Mouse (Mus musculus) lung, postnatal 0 days (tissue): ENCODE measurements around the gene Tgtp2.

Experiments
- CTCF ChIP-seq: IDR thresholded peaks from 2 replicates; pipeline ENCODE4 v1.5.1; 2016; ENCODE audit warnings: antibody characterized with exemption, mild to moderate bottlenecking
- EP300 ChIP-seq: IDR thresholded peaks from 2 replicates; pipeline ENCODE4 v1.6.1; 2016; ENCODE audit warnings: antibody characterized with exemption, mild to moderate bottlenecking, control low read depth

DNA sequence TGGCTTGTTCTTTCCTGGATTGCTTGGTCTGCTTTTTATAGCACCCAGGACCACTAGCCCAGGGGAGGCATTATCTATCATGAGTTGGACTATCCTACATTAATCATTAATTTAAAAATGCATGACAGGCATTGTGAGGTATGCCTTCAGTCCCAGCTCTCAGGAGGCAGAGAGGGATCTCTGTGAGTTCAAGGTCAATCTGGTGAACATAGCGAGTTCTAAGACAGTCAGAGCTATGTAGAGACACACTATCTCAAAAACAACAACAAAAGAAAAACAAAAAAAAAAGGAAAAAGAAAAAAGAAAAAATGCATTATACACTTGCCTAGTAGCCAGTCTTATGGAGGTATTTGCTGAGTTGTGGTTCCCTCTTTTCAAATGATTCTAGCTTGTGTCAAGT is 20.4 kb upstream of the Tgtp2 start:
- TF ChIP-seq EP300 (no peak), CTCF (no peak)
